Mouse (Mus musculus) hindbrain, embryonic 14.5 days (tissue): ENCODE results near the gene Gpr155. TPM values are rescaled to one million over a fixed set of nuclear protein-coding genes. Genes with fewer than 3 reads are reported as not detected.

Experiments used
- ATAC-seq: fragments of 200-750 bp; cut with Nextera tagmentation; 2 replicates; pipeline ENCODE4 v1.8.0; 2017; ENCODE audit warnings: moderate number of reproducible peaks, mild to moderate bottlenecking, moderate TSS enrichment, moderate library complexity; ENCODE audit not compliant: low FRiP score
- DNase-seq: peaks from one replicate; pipeline ENCODE4 v3.0.0-alpha.2; 2015; ENCODE audit warnings: low spot score
- H3K27ac ChIP-seq: fragments of 300-500 bp; sonication (generic); 2 replicates; pipeline ENCODE4 v1.5.1; 2014; ENCODE audit warnings: mild to moderate bottlenecking, moderate library complexity
- H3K27me3 ChIP-seq: fragments of 300-500 bp; sonication (generic); 2 replicates; pipeline ENCODE4 v1.6.1; 2014; ENCODE audit warnings: mild to moderate bottlenecking, low read length, mixed read lengths; ENCODE audit not compliant: control insufficient read depth, insufficient read depth
- H3K36me3 ChIP-seq: fragments of 300-500 bp; sonication (generic); replicated peaks from 2 replicates; pipeline ENCODE4 v1.6.1; 2014; ENCODE audit not compliant: control insufficient read depth, insufficient read depth
- H3K4me1 ChIP-seq: fragments of 300-500 bp; sonication (generic); replicated peaks from 2 replicates; pipeline ENCODE4 v1.6.1; 2014; ENCODE audit warnings: antibody characterized with exemption, low read length, mixed read lengths; ENCODE audit not compliant: control insufficient read depth, insufficient read depth
- H3K4me2 ChIP-seq: fragments of 300-500 bp; sonication (generic); replicated peaks from 2 replicates; pipeline ENCODE4 v1.6.1; 2014; ENCODE audit warnings: mild to moderate bottlenecking, moderate library complexity
- H3K4me3 ChIP-seq: fragments of 300-500 bp; sonication (generic); replicated peaks from 2 replicates; pipeline ENCODE4 v1.5.1; 2014; ENCODE audit warnings: mild to moderate bottlenecking, low read length
- H3K9ac ChIP-seq: fragments of 300-500 bp; sonication (generic); 2 replicates; pipeline ENCODE4 v1.6.1; 2014
- H3K9me3 ChIP-seq: fragments of 300-500 bp; sonication (generic); 2 replicates; pipeline ENCODE4 v1.6.1; 2016; ENCODE audit warnings: low read length; ENCODE audit not compliant: control insufficient read depth
- WGBS: fragments of 180-500 bp; shearing (Covaris S2); extraction: QIAGEN DNeasy Blood & Tissue Kit; methylation state at CpG from one replicate; pipeline ENCODE4 v1.1.7; 2014; 5-methylcytosine and 5-hydroxymethylcytosine counted together
- polyA plus RNA-seq: library from polyadenylated mRNA; unstranded; fragments of >200 nt; fragmentation: Nextera tagmentation; extraction: Ambion mirVana; gene quantifications from 2 replicates; pipeline ENCODE4 v1.2.1, GENCODE M21; 2014

The Gpr155 gene
- polyA plus RNA-seq, 1 experiment from 2014 or later = 15.2 TPM

- Histone ChIP-seq H3K27me3 (no peaks in the 10 kb centered on the region), H3K36me3 (no peaks in the 10 kb centered on the region), H3K4me3 (no peak overlapping the region), H3K4me2 (no peak overlapping the region), H3K4me1 (no peaks in the 10 kb centered on the region), H3K27ac (no peak overlapping the region), H3K9ac (no peak overlapping the region), H3K9me3 (no peaks in the 10 kb centered on the region)
- WGBS = 88% methylated on average over 8 of the region's 8 CpGs
- DNase-seq (no peak), ATAC-seq (no peak)
Measured at GRCm38 (mm10) chr2:73395516-73395915, 9.1 kb upstream of the Gpr155 start.

- Histone ChIP-seq H3K36me3 (no peaks in the 10 kb centered on the region), H3K27ac (no peak overlapping the region), H3K4me1 (no peaks in the 10 kb centered on the region), H3K9me3 (no peaks in the 10 kb centered on the region), H3K4me2 (no peak overlapping the region), H3K9ac (no peak overlapping the region), H3K27me3 (no peaks in the 10 kb centered on the region), H3K4me3 (no peak overlapping the region)
- no peak for DNase-seq
- 98% methylated on average over 3 of the region's 3 CpGs for WGBS
- ATAC-seq = no peak
Measured at GRCm38 (mm10) chr2:73394476-73394875, 8.1 kb upstream of the Gpr155 start.

- Histone ChIP-seq H3K27me3 (no peaks in the 10 kb centered on the region), H3K4me1 (peaks cover 4% of the 10 kb centered on the region; the same call in 1 of the 2 replicates), H3K36me3 (no peaks in the 10 kb centered on the region), H3K27ac (no peak overlapping the region), H3K4me3 (no peak overlapping the region), H3K9me3 (no peaks in the 10 kb centered on the region), H3K9ac (no peak overlapping the region), H3K4me2 (no peak overlapping the region)
- ATAC-seq (no peak), DNase-seq (no peak)
- WGBS = 87% methylated on average over 2 of the region's 2 CpGs
Measured at GRCm38 (mm10) chr2:73392772-73393171, 6.4 kb upstream of the Gpr155 start.

- no peaks in the 10 kb centered on the region for H3K27me3 ChIP-seq
- no peak overlapping the region for H3K4me2 ChIP-seq
- ATAC-seq (no peak), DNase-seq (no peak)
- no peaks in the 10 kb centered on the region for H3K36me3 ChIP-seq
- no peak overlapping the region for H3K27ac ChIP-seq
- no peak overlapping the region for H3K9ac ChIP-seq
- 89% methylated on average over 3 of the region's 3 CpGs for WGBS
- no peak overlapping the region for H3K4me3 ChIP-seq
- H3K9me3 ChIP-seq = no peaks in the 10 kb centered on the region
- H3K4me1 ChIP-seq = peaks cover 5% of the 10 kb centered on the region; the same call in 1 of the 2 replicates
Measured at GRCm38 (mm10) chr2:73389951-73390350, 3.6 kb upstream of the Gpr155 start.

- Histone ChIP-seq H3K4me2 (no peak overlapping the region), H3K36me3 (no peaks in the 10 kb centered on the region), H3K4me3 (no peak overlapping the region), H3K4me1 (peaks cover 5% of the 10 kb centered on the region; the same call in 1 of the 2 replicates), H3K27me3 (no peaks in the 10 kb centered on the region), H3K9me3 (no peaks in the 10 kb centered on the region), H3K9ac (no peak overlapping the region), H3K27ac (no peak overlapping the region)
- DNase-seq = no peak
- no peak for ATAC-seq
- WGBS = 100% methylated on average over 1 of the region's 1 CpGs
Measured at GRCm38 (mm10) chr2:73387806-73388205, 1.4 kb upstream of the Gpr155 start.

- ATAC-seq (peak; percentile 58; the same call in 1 of the 2 replicates), DNase-seq (peak; percentile 40)
- 3% methylated on average over 29 of the region's 29 CpGs for WGBS
- peak overlapping the region; percentile 52 for H3K27ac ChIP-seq
- H3K4me3 ChIP-seq = peak overlapping the region; percentile 69
- H3K27me3 ChIP-seq = no peaks in the 10 kb centered on the region
- H3K36me3 ChIP-seq = 0 out of 2 replicates have a peak, but pooled peaks cover 4% of the 10 kb centered on the region
- H3K4me1 ChIP-seq = peaks cover 5% of the 10 kb centered on the region; the same call in 1 of the 2 replicates
- H3K4me2 ChIP-seq = peak overlapping the region; percentile 74
- peak overlapping the region; percentile 67 for H3K9ac ChIP-seq
- no peaks in the 10 kb centered on the region for H3K9me3 ChIP-seq
Measured at GRCm38 (mm10) chr2:73385641-73386355, 574 bp downstream of the Gpr155 start.

- no peak for ATAC-seq
- no peak overlapping the region for H3K9ac ChIP-seq
Measured at GRCm38 (mm10) chr2:73385172-73385571, 1.2 kb downstream of the Gpr155 start.

GRCm38 (mm10) chr2:73380298-73380975, 5.9 kb downstream of the Gpr155 start:
- Histone ChIP-seq H3K9me3 (no peaks in the 10 kb centered on the region), H3K9ac (no peak overlapping the region), H3K4me3 (no peak overlapping the region), H3K36me3 (0 out of 2 replicates have a peak, but pooled peaks cover 4% of the 10 kb centered on the region), H3K4me1 (0 out of 2 replicates have a peak, but pooled peaks cover 4% of the 10 kb centered on the region), H3K27me3 (no peaks in the 10 kb centered on the region), H3K27ac (no peak overlapping the region), H3K4me2 (no peak overlapping the region)
- ATAC-seq (no peak), DNase-seq (no peak)
- 87% methylated on average over 9 of the region's 9 CpGs for WGBS

More at GRCm38 (mm10) chr2:73385172-73385571, 1.2 kb downstream of the Gpr155 start:
- H3K4me2 ChIP-seq = peak overlapping the region; percentile 74
- no peaks in the 10 kb centered on the region for H3K27me3 ChIP-seq
- H3K9me3 ChIP-seq = no peaks in the 10 kb centered on the region
- peak overlapping the region; percentile 69; the same call in 1 of the 2 replicates for H3K4me3 ChIP-seq
- H3K36me3 ChIP-seq = 0 out of 2 replicates have a peak, but pooled peaks cover 4% of the 10 kb centered on the region
- no peak overlapping the region for H3K27ac ChIP-seq
- 88% methylated on average over 4 of the region's 4 CpGs for WGBS
- no peak for DNase-seq
- peaks cover 5% of the 10 kb centered on the region; the same call in 1 of the 2 replicates for H3K4me1 ChIP-seq

GRCm38 (mm10) chr2:73379656-73380055, 6.7 kb downstream of the Gpr155 start:
- no peak overlapping the region for H3K4me2 ChIP-seq
- no peak overlapping the region for H3K9ac ChIP-seq
- H3K9me3 ChIP-seq = no peaks in the 10 kb centered on the region
- DNase-seq (no peak), ATAC-seq (no peak)
- no peak overlapping the region for H3K4me3 ChIP-seq
- H3K27ac ChIP-seq = no peak overlapping the region
- H3K27me3 ChIP-seq = no peaks in the 10 kb centered on the region
- WGBS = 76% methylated on average over 5 of the region's 5 CpGs
- H3K4me1 ChIP-seq = 0 out of 2 replicates have a peak, but pooled peaks cover 4% of the 10 kb centered on the region
- H3K36me3 ChIP-seq = 0 out of 2 replicates have a peak, but pooled peaks cover 4% of the 10 kb centered on the region
